Mouse (Mus musculus) adipocyte (in vitro differentiated cells): ENCODE measurements at regions not wholly inside any gene's neighbourhood (a gene's known extent, or its start where the extent isn't known, plus 50 kb on each side); places are given as distances from the start of the nearest gene placed in this dataset.
"Not testable (repeated sequence)": the region's sequence is repeated elsewhere in the genome, so short reads cannot be mapped to it uniquely, and the experiment has no call there.

Source experiments
- DNase-seq: peaks from one replicate; pipeline ENCODE4 v3.0.0-alpha.2; 2016; ENCODE audit warnings: low spot score

DNA sequence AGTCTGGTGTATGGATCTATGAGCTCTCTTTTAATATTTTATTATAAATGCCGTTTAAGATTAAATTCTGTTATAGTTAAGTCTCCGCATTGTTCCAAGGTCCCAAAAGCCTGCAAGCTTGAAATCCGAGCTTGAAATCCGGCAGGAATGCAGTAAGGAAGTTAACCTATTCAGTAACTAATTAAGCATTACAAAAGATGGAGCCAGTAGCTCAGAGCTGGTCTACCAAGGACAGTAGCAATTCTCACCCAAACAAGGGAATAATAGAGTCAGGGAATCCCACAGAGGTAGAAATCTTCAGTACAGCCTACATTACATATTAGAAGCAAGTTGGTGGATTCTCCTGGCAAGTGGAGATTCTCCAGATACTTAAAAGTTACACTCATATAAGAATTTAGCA lies 325.0 kb downstream of the Phf3 start:
- not testable (repeated sequence) for DNase-seq

DNA sequence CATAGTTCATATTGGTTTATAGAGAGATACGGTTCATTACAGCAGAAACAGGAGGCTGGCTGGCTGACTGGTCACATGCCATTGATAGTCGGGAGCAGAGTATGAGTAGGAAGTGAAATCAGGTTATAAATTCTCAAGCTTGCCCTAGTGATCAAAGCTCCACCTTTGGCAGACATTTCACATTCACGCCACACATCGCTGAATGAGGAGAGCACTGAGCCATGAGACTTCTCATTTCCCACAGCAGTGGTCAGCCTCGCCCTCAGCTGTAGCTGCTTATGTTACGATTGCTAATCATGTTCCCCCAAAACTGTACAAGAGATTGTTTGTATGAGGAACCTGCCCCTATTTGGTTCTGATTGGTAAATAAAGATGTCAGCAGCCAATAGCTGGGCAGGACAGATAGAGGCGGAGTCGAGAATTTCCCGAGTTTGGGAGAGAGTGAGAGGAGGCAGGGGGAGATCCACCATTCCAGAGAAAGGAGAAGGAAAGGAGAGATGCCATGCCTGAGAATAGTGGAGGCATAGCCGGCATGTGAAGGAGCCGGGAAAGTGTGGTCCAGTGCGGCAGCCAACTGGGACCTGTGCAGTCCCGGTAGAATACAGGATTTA lies 333.5 kb downstream of the Phf3 start:
- no peak for DNase-seq

- DNase-seq = no peak
Observed at GRCm38 (mm10) chr1:30536989-30537975, 336.4 kb downstream of the Phf3 start.

GRCm38 (mm10) chr1:30517348-30517747 lies 356.4 kb downstream of the Phf3 start:
- no peak for DNase-seq

DNA sequence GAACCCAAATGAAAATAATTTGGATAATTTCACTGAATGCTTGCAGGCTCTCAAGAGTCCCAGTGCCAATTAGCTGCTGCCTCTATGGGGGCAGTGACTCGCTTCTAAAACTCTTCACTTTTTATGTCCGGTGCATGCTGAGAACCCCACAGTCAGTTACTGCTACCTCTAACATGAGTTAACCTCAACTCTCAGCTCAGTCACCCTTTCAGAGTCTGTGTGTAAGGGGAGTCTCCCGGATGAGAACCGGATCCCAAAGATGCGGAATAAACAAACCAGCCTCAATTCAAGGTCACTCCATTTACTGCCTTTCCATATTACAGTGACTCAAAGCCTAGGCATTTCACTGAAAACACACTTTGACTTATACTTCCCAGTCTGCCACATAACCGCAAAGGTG lies 357.9 kb downstream of the Phf3 start:
- DNase-seq = no peak

- DNase-seq = no peak
Observed at GRCm38 (mm10) chr1:30503224-30503623, 370.5 kb downstream of the Phf3 start.

- DNase-seq = no peak
Observed at GRCm38 (mm10) chr1:30460295-30460958, 413.3 kb downstream of the Phf3 start.

DNA sequence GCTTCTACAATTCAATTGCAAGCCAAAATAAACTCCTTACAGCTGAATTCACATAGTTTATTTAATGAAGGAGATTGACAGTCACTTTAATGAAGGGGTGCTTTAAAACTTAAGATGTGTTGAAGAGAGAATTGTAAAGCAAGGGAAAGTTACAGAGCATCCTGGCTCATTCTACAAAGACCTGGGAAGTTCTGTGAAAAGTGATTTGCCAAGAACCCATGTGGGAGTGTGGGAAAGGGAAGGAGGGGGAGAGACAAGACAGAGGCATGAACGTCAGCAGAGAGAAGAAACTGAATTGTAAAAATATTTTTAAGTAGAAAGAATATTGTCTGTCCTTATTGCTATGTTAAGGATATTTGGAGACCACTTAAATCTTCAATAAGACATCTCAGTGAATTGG lies 435.8 kb downstream of the Phf3 start:
- DNase-seq = no peak

GRCm38 (mm10) chr1:30416582-30416981 lies 457.1 kb downstream of the Phf3 start:
- DNase-seq = no peak

DNA sequence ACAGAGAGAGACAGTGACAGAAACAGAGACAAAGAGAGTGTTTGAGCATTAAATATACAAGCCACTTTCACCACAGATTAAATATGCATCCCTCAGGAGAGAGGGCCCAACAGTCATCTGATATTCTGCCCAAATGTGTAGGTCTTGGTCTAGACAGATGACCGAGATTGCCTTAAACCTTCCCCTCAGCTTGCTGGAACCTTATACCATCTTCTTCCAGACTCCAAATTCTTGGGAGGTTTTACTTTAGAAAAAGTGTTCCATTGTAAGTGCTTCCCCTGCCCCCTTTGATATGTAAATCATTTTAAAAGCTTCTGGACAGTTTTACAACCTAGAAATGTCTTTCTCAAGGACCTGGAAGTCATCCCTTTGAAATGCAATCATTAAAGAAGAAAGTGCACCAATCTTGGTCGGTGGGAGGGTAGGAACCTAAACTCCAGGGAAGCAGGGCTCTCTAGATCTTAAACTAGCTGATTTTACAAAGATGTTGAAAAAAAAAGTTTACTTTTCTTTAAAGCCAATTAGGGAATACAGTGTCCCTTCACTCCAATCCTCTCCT lies 458.8 kb downstream of the Phf3 start:
- DNase-seq = no peak
